Mouse (Mus musculus): ENCODE data around the gene Irf9.

Gene Irf9

DNA sequence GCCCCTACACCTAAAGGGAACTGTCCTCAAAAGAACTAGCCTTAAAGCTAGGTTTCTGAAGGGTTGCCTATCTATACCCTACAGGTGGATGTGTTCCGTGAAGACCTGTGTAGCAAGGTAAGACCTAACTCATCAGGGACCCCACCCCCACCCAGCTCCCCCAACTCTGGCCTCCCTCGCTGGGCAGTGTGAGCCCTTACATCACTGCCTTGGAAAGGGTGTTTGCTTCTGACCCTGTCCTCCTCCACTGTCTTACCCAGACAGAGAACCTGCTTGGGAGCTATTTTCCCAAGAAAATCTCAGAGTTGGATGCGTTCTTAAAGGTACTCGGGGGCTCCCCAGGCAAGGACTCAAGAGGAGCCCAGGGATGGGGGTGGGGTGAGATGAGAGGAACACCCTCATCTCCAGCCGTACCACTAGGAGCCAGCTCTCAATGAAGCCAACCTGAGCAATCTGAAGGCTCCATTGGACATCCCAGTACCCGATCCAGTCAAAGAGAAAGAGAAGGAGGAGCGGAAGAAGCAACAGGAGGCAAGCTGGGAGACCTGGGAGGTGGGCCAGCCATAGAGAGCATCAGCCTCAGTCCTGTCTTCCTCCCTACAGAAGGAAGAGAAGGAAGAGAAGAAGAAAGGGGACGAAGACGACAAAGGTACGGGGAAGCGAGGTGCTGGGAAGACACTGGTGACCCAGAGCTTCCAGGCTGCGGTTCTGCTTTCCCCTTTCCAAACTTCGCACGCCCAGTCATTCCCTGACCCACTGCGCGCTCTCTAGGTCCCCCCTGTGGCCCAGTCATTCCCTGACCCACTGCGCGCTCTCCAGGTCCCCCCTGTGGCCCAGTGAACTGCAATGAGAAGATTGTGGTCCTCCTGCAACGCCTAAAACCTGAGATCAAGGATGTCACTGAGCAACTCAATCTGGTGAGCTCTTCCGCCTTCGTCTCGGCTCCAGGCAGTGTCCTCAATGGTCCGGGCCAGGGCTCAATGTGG lies 23.6 kb upstream of the Irf9 start:
- in situ Hi-C loops (cut with MboI, MseI) = loop anchor here (25.0 kb wide), 1 partner anchor 693 kb away; the partner anchor contains the start of genes Bcl2l2, Gm20521, Pabpn1 and Ppp1r3e

DNA sequence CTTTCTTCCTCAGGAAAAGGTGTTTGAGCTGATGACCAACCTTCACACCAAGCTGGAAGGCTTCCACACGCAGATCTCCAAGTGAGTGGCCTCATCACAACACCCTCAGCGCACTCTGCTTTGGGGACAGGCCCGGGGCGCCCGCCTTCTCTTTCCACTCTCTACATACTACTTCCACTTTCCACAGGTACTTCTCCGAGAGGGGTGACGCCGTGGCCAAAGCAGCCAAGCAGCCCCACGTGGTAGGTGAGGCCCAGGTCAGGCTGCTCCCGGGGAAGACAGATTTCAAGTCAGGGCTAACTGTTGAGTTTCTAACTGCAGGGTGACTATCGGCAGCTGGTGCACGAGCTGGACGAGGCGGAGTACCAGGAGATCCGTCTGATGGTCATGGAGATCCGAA lies 22.6 kb upstream of the Irf9 start:
- in situ Hi-C loops (cut with MboI, MseI) = loop anchor here (25.0 kb wide), 1 partner anchor 693 kb away; the partner anchor contains the start of genes Bcl2l2, Gm20521, Pabpn1 and Ppp1r3e

DNA sequence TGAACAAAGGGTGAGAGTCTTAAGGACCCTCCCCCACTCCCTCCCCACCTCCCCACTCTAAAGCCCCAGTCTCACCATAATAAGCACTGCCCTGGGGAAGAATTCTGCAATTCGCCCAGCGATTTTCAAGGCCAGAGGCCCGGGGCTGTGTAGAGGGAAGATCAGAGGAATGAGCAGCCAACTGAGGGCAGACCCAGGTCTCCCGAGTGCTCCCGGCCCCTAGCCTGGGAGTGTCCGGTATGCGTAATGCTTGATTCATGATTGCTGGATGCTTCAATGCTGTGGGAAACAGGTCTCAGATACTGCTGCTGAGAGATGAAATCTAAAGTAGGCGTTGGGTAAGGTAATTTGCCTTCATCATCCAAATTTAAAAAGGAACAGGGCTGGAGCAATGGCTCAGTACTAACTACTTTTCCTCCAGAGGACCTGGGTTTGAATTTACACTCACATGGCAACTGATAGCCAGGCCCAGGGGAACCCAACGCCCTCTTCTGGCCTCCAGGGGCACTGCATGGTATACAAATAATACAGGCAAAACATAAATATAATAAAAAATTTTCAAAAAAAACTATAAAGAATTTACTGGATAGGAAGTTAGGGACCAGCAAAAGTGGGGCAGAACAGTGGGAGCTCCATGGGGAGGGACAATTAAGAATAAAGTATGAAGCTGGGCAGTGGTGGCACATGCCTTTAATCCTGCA lies 21.2 kb upstream of the Irf9 start:
- in situ Hi-C loops (cut with MboI, MseI) = loop anchor here (25.0 kb wide), 1 partner anchor 695 kb away; the partner anchor contains the start of genes Bcl2l2, Gm20521, Pabpn1 and Ppp1r3e

DNA sequence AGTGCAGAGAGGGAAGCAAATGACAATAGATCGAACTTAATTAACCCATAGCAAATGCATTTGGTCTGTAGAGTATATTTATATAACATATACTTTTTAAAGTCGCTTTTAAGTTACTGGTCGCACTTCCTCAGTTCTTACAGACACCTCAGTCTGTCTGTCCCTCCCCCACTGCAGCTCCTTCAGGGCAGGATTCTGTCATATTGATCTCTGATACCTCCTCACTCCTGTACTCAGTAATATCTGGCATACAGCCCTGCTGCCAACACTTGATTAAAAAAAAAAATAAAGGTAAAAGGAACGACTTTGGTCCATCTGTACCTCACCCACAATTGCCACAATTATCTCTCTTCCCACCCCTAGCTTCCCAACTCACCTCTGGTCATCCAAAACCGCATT lies 19.1 kb upstream of the Irf9 start:
- in situ Hi-C loops (cut with MboI, MseI) = loop anchor here (25.0 kb wide), 1 partner anchor 697 kb away; the partner anchor contains the start of genes Bcl2l2, Gm20521, Pabpn1 and Ppp1r3e

DNA sequence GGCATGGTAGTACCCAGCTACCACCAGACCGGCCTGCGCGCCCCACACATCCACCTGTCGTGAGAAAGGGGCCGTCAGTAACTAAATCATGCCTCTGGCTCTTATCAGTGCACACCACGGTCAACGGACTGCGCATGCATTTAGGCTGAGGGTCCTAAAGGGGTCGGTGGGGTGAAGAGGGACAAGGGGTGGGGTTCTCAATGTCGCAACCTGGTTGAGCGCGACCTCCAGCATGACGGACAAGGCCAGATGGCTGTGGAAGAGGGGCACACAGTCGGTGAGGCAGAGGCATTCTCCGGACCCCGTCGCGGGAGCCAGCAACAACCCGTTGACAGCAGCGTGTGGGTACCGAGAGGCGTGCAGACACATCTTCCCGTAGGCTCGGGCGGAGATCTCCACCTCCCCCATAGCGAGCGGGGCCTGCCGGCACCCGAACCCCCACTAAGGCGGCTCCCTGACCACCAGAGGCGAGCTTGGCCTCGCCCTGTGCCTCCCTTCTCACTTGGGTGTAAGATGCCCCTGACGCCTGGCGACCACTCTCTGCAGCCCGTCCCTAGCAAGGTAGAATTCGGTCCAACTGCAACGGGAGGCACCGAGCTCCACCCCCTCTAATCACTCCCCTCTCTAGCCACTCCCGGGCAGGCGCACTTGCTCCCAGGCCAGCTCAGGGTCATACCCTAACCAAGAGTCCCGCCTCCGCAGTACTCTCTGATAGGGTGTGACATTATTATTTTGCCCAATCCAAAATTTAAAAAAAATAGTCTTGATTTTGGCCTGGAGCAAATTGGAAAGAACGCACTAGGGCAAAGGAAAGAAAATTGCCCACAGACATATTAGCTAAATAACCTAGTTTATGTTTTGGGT lies 18.4 kb upstream of the Irf9 start, which contains the start of gene Emc9:
Emc9 (minus strand) TSS at position 601 of the 864 bp plus-strand sequence.
- in situ Hi-C loops (cut with MboI, MseI) = loop anchor here (25.0 kb wide), 1 partner anchor 698 kb away; the partner anchor contains the start of genes Bcl2l2, Gm20521, Pabpn1 and Ppp1r3e

DNA sequence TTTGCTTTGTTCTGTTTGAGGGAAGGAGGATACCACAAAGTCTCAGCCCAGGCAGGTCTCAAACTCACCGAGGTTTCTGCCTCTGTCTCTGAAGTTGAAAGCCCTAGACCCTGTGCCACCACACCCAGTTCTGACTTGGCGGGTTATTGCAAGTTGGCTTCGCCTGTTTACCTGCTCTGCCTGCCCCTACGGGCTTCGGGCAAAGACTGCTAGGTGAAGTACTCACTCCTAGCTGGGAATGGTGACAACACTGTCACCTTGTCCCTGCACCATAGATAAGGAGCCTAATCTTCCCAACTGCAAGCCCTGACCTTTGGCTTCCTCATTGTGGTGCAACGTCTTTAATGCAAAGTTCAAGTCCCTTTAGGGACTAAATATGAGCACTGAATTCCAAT lies 17.8 kb upstream of the Irf9 start:
- in situ Hi-C loops (cut with MboI, MseI) = loop anchor here (25.0 kb wide), 1 partner anchor 698 kb away; the partner anchor contains the start of genes Bcl2l2, Gm20521, Pabpn1 and Ppp1r3e

DNA sequence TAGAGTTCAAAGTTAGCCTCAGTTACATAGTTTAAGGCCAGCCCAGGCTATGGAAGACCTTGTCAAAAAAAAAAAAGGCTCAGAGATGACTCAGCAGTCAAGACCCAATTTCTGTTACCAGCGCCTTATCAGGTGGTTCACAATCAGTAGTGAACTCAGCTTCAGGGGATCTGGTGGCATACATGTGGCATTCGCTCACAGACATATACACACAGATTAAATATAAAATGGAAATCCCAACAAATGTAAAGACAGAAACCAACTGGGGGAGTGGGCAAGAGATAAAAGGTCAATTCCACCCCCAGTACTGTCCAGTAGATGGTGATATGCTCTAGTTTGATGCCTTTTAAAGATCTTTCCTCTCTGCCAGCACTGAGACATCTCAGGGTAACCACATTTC lies 17.2 kb upstream of the Irf9 start:
- in situ Hi-C loops (cut with MboI, MseI) = loop anchor here (25.0 kb wide), 1 partner anchor 699 kb away; the partner anchor contains the start of genes Bcl2l2, Gm20521, Pabpn1 and Ppp1r3e

DNA sequence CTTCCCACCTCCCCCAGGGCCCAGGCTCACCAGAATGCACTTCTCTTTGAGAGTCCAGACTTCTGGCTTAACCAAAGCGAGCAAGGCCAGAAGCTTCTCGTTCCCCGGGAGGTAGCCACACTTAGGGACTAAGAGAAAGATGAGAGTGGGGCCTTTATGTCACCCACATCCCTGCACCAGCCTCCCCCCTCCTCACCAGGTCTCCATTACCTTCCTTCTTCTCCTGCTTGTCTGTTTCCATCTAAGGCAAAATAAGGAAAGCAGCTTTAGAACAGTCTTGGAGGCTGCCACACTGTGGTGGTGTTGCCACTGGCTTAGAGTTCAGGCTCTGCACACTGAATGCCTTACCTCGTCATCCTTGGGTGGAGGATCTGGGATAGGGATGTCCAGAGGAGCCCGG lies 14.1 kb upstream of the Irf9 start:
- in situ Hi-C loops (cut with MboI, MseI) = loop anchor here (25.0 kb wide), 1 partner anchor 702 kb away; the partner anchor contains the start of genes Bcl2l2, Gm20521, Pabpn1 and Ppp1r3e

DNA sequence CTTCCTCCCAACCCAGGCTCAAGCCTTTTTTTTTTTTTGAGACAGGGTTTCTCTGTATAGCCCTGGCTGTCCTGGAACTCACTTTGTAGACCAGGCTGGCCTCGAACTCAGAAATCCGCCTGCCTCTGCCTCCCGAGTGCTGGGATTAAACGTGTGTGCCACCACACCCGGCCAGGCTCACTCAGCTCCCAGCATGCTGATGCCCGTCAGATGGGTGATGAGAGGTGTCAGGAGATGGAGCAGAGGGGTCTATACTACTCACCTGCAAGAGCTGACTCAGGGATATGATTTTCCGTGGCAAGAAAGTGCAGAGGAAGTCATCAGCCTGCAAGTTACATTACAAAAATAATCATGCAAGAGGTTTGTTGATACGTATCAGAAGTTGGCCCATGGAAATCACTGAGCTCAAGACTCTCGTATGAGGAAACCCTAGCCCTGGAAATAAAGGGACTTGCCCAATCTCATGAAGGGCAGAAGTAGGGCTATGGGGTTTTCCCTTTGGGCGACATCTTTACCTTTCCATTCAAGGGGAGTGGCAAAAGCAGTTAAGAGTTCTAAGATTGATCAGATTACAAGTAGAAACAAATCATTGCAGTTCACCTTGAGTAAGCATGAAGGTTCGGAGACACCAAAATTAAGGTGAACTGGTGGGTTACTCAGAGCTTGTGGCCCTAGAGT lies 13.5 kb upstream of the Irf9 start:
- in situ Hi-C loops (cut with MboI, MseI) = loop anchor here (25.0 kb wide), 1 partner anchor 703 kb away; the partner anchor contains the start of genes Bcl2l2, Gm20521, Pabpn1 and Ppp1r3e

DNA sequence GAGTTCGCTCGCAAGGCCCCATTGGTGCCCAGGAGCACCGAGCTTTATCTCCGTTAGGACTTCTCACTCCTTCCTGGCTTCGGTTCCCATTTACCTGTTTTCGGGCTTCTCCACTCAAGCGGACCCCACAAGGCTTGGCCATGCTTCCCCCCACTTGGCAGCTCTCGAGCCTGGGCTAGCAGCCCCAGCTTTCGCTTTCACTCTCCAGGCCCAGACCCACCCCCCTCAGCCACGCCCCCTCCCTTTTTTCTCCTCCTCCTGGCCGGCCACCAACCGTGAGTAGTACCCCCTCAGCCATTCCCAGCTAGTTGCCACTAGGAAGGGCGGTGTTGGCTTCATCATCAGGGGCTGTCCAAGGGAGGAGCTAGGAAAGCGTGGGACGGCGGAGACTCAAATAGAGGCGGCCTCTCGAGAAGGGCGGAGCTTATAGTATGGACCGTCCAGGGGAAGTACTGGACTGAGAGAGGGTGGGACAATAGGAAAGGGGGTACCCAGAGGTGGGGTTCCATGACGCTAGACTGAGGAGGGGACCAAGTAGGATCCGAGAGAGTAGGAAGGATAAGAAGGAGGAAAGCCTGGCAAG lies 12.5 kb upstream of the Irf9 start, which contains the start of gene Psme2:
Psme2 (minus strand) TSS at position 366 of the 583 bp plus-strand sequence.
- in situ Hi-C loops (cut with MboI, MseI) = loop anchor here (25.0 kb wide), 1 partner anchor 704 kb away; the partner anchor contains the start of genes Bcl2l2, Gm20521, Pabpn1 and Ppp1r3e

DNA sequence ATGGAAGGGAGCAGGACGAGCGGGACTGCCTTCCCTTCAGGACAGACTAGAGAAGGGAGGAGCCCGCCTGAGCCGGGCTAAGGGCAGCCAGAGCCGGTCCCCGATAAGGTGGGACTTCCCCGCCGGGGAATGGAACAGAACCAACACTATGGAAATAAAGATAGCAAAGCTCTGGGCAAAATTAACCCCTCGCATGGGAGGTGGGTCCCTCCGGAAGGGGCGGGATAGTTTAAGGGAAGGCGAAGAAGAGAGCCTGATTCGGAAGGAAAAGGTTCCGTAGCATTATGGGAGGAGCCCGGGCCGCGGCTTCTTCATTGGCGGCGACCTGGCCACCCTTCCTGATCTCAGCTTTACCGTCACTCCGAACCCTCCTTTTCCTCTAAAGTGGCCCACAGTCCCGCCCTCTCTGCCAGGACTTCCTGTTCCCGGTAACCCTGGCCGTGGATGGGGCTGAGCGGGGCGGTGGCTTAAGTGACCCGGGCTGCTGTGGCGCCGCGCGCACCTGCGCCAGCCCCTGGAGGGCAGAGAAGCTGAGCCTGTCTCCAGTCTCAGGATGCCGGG lies 12.0 kb upstream of the Irf9 start, which contains the start of gene Rnf31:
Rnf31 (plus strand) TSS at position 378 of the 561 bp plus-strand sequence.
- in situ Hi-C loops (cut with MboI, MseI) = loop anchor here (25.0 kb wide), 1 partner anchor 704 kb away; the partner anchor contains the start of genes Bcl2l2, Gm20521, Pabpn1 and Ppp1r3e

DNA sequence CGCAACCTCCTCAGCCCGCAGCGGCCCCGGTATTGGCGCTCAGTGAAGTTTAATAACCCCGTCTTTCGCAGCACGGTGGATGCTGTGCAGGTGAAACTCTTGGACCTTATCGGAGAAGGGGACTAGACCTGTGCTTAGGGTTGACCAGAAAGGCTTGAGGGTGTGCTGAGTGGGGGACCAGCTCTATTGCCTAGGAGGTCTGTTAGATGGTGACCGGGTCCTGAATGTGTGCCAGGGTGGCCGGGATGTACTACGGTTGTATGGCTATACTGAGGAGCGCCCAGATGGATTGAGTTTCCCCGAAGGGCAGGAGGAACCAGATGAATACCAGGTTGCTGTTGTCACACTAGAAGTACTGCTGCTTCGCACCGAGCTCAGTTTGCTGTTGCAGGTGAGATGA lies 11.1 kb upstream of the Irf9 start:
- in situ Hi-C loops (cut with MboI, MseI) = loop anchor here (25.0 kb wide), 1 partner anchor 705 kb away; the partner anchor contains the start of genes Bcl2l2, Gm20521, Pabpn1 and Ppp1r3e

DNA sequence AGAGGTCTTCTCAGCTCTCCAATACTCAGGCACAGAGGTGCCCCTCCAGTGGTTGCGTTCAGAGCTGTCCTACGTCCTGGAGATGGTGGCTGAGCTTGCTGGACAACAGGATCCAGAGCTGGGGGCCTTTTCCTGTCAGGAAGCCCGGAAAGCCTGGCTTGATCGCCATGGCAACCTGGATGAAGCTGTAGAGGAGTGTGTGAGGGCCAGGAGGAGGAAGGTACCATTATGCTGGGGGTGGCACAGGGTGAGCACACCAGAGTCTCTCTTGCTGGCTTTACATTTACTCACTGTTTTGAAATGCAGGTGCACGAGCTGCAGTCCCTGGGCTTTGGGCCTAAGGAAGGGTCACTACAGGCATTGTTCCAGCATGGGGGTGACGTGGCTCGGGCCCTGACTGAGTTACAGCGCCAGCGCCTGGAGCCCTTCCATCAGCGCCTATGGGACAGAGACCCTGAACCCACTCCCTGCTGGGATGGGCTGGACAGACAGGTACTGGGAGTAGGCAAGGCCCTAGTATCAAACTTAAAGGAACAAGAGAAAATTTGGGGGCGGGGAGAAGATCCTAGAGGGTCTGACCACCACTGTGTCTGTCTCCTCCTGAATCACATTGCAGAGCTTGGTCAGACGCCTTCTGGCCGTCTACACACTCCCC lies 7.2 kb upstream of the Irf9 start:
- in situ Hi-C loops (cut with MboI, MseI) = loop anchor here (25.0 kb wide), 1 partner anchor 709 kb away; the partner anchor contains the start of genes Bcl2l2, Gm20521, Pabpn1 and Ppp1r3e

DNA sequence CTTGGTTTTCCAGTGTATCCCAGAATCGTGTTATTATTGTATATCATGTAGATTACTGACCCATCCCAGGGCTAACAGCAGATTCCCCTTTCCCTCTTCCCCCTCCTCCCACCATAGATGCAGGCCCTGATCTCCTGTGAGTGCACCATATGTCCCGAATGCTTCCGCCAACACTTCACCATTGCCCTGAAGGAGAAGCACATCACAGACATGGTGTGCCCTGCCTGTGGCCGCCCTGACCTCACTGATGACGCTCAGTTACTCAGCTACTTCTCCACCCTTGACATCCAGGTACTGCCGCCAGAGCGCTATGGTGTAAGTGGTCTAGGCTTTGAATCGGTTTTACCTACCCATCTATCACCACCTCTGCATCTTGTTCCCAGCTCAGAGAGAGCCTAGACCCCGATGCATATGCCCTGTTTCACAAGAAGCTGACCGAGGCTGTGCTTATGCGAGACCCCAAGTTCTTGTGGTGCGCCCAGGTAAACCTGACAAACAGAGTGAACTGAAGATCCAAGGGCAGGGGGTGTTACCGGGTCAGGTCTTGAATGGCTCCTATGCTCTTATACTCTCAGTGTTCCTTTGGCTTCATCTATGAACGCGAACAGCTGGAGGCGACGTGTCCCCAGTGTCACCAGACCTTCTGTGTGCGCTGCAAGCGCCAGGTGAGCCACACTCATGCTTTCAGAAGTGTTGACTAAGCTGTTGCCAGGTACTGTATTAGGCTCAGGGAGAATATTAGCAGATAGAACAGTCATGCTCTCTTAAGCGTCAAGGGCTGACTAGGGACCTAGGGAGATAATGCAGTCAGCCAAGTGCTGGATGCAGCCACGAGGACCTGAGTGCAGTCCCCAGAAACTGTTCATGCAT lies 4.6 kb upstream of the Irf9 start:
- in situ Hi-C loops (cut with MboI, MseI) = loop anchor here (25.0 kb wide), 1 partner anchor 711 kb away; the partner anchor contains the start of genes Bcl2l2, Gm20521, Pabpn1 and Ppp1r3e

DNA sequence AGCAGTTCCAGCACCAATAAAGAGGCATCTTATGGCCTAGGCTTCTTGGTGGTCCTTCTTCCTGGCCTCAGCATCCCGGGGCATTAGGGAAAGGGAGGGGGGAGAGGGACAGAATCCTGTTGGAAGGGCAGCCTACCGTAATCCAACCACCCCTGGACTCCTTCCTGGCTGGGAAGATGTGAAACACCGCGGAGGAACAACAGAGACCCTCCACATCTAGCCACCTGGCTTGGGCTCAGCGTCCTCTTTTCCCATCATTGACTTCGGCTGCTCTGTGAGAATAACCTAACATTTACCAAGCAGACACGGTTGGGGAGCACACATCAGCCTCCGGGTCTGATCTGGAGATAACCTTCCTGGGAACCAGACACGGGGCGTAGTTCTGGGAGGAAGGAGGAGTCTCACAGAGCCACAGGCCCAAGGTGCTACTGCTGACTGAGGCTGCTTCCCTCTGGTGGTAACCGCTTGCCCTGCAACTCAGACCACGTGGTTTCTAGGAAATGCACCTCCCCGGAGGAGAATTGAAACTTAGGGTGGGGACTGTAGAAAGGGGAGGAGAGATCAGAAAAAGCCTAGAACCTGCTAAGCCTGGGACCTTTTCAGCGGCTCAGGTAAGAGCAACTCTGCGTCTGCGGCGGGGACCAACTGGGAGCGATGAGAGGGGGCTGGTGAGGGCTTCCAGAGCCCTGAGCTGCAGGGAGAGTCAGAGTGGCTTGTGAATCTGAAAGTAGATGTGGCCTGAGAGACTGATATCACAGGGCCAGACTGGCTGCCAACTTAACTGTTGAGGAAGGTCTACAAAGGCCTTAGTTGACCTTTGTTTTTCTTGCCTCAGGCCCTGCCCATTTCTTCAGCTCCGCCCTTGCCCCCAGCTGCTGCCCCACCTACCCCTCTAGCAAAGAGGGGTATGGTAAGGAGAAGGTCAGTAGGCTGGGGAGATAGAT lies 534 bp downstream of the Irf9 start:
- in situ Hi-C loops (cut with MboI, MseI) = no loop called here

DNA sequence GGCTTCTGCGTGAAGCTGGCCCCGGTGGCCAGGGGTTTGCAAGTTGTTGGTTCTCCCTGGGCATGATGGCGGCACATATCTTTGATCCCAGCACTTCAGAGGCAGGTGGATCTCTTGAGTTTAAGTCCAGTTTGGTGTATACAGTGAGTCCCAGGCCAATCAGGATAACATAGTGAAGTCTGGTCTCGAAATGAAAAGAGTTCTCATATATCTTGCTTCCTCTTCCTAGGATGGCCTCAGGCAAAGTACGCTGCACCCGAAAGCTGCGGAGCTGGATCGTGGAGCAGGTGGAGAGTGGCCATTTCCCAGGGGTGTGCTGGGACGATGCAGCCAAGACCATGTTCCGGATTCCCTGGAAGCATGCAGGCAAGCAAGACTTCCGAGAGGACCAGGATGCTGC lies 1.5 kb downstream of the Irf9 start:
- in situ Hi-C loops (cut with MboI, MseI) = no loop called here
